Mouse (Mus musculus) midbrain, embryonic 14.5 days (tissue): ENCODE measurements around the gene Atp2a3. TPM values are rescaled to one million over a fixed set of nuclear protein-coding genes. Genes with fewer than 3 reads are reported as not detected.

Source experiments
- ATAC-seq: fragments of 200-750 bp; cut with Nextera tagmentation; 2 replicates; pipeline ENCODE4 v1.8.0; 2017; ENCODE audit warnings: moderate number of reproducible peaks, moderate library complexity; ENCODE audit not compliant: low FRiP score, low TSS enrichment
- DNase-seq: peaks from one replicate; pipeline ENCODE4 v3.0.0-alpha.2; 2015
- H3K27ac ChIP-seq: fragments of 300-500 bp; sonication (generic); replicated peaks from 2 replicates; pipeline ENCODE4 v1.5.1; 2014; ENCODE audit warnings: mild to moderate bottlenecking, low read depth, low read length, moderate library complexity
- H3K27me3 ChIP-seq: fragments of 300-500 bp; sonication (generic); 2 replicates; pipeline ENCODE4 v1.6.1; 2014; ENCODE audit warnings: low read length, control low read depth, mixed read lengths; ENCODE audit not compliant: control insufficient read depth, insufficient read depth
- H3K36me3 ChIP-seq: fragments of 300-500 bp; sonication (generic); 2 replicates; pipeline ENCODE4 v1.6.1; 2014; ENCODE audit warnings: low read length, control low read depth; ENCODE audit not compliant: control insufficient read depth, insufficient read depth
- H3K4me1 ChIP-seq: fragments of 300-500 bp; sonication (generic); 2 replicates; pipeline ENCODE4 v1.6.1; 2014; ENCODE audit warnings: mild to moderate bottlenecking, antibody characterized with exemption, low read length, control low read depth; ENCODE audit not compliant: control insufficient read depth, insufficient read depth
- H3K4me2 ChIP-seq: fragments of 300-500 bp; sonication (generic); 2 replicates; pipeline ENCODE4 v1.6.1; 2014; ENCODE audit warnings: mild to moderate bottlenecking, low read length, moderate library complexity
- H3K4me3 ChIP-seq: fragments of 300-500 bp; sonication (generic); replicated peaks from 2 replicates; pipeline ENCODE4 v1.5.1; 2014; ENCODE audit warnings: low read depth, low read length
- H3K9ac ChIP-seq: fragments of 300-500 bp; sonication (generic); replicated peaks from 2 replicates; pipeline ENCODE4 v1.6.1; 2014; ENCODE audit warnings: mild to moderate bottlenecking, low read length, moderate library complexity
- H3K9me3 ChIP-seq: fragments of 300-500 bp; sonication (generic); 2 replicates; pipeline ENCODE4 v1.6.1; 2016; ENCODE audit warnings: low read length, control low read depth, mixed read lengths; ENCODE audit not compliant: control insufficient read depth
- WGBS: fragments of 180-500 bp; shearing (Covaris S2); extraction: QIAGEN DNeasy Blood & Tissue Kit; methylation state at CpG from one replicate; pipeline ENCODE4 v1.1.7; 2014; 5-methylcytosine and 5-hydroxymethylcytosine counted together
- polyA plus RNA-seq: library from polyadenylated mRNA; unstranded; fragments of >200 nt; fragmentation: Nextera tagmentation; extraction: Ambion mirVana; gene quantifications from 2 replicates; pipeline ENCODE4 v1.2.1, GENCODE M21; 2014

Atp2a3 gene
- polyA plus RNA-seq, 1 experiment from 2014 or later, result 0.91 TPM

- peak overlapping the region; percentile 72 for H3K9ac ChIP-seq
- H3K9me3 ChIP-seq, result no peaks in the 10 kb centered on the region
- DNase-seq (peak; percentile 78), ATAC-seq (peak; percentile 70)
- H3K27me3 ChIP-seq, result peaks cover 6% of the 10 kb centered on the region
- H3K27ac ChIP-seq, result peak overlapping the region; percentile 71
- peak overlapping the region; percentile 86 for H3K4me2 ChIP-seq
- H3K4me3 ChIP-seq, result peak overlapping the region; percentile 75
- H3K36me3 ChIP-seq, result no peaks in the 10 kb centered on the region
- 0 out of 2 replicates have a peak, but pooled peaks cover 5% of the 10 kb centered on the region for H3K4me1 ChIP-seq
- WGBS, result under 1% methylated on average over 46 of the region's 46 CpGs
Measured at GRCm38 (mm10) chr11:73019147-73019795, 58.3 kb downstream of the Atp2a3 start.

- no peak overlapping the region; the same call in 1 of the 2 replicates for H3K9ac ChIP-seq
- no peak overlapping the region for H3K4me2 ChIP-seq
- no peak overlapping the region for H3K4me3 ChIP-seq
- no peak overlapping the region for H3K27ac ChIP-seq
- 0 out of 2 replicates have a peak, but pooled peaks cover 3% of the 10 kb centered on the region for H3K36me3 ChIP-seq
- no peak for DNase-seq
- no peaks in the 10 kb centered on the region for H3K9me3 ChIP-seq
- H3K4me1 ChIP-seq, result 0 out of 2 replicates have a peak, but pooled peaks cover 5% of the 10 kb centered on the region
- ATAC-seq, result no peak
- H3K27me3 ChIP-seq, result peaks cover 6% of the 10 kb centered on the region
- WGBS, result 62% methylated on average over 7 of the region's 7 CpGs
Measured at GRCm38 (mm10) chr11:73020953-73021800, 60.2 kb downstream of the Atp2a3 start.

GRCm38 (mm10) chr11:73023099-73023498, 62.1 kb downstream of the Atp2a3 start:
- DNase-seq, result no peak
- Histone ChIP-seq H3K27ac (no peak overlapping the region), H3K4me1 (0 out of 2 replicates have a peak, but pooled peaks cover 3% of the 10 kb centered on the region), H3K36me3 (peaks cover 4% of the 10 kb centered on the region; the same call in 1 of the 2 replicates), H3K4me2 (no peak overlapping the region), H3K27me3 (peaks cover 6% of the 10 kb centered on the region), H3K9ac (no peak overlapping the region), H3K4me3 (no peak overlapping the region), H3K9me3 (no peaks in the 10 kb centered on the region)
- WGBS, result 54% methylated on average over 9 of the region's 9 CpGs
- no peak for ATAC-seq

GRCm38 (mm10) chr11:73023827-73024226, 62.9 kb downstream of the Atp2a3 start:
- Histone ChIP-seq H3K4me2 (no peak overlapping the region), H3K9me3 (no peaks in the 10 kb centered on the region), H3K4me3 (no peak overlapping the region), H3K27ac (no peak overlapping the region), H3K27me3 (peaks cover 6% of the 10 kb centered on the region), H3K36me3 (peaks cover 7% of the 10 kb centered on the region; the same call in 1 of the 2 replicates), H3K9ac (no peak overlapping the region), H3K4me1 (no peaks in the 10 kb centered on the region)
- ATAC-seq, result no peak
- WGBS, result 22% methylated on average over 4 of the region's 4 CpGs
- no peak for DNase-seq

GRCm38 (mm10) chr11:73024236-73024904, 63.4 kb downstream of the Atp2a3 start:
- Histone ChIP-seq H3K9ac (no peak overlapping the region), H3K9me3 (no peaks in the 10 kb centered on the region), H3K36me3 (peaks cover 7% of the 10 kb centered on the region; the same call in 1 of the 2 replicates), H3K4me1 (no peaks in the 10 kb centered on the region), H3K4me3 (no peak overlapping the region), H3K27me3 (peaks cover 6% of the 10 kb centered on the region), H3K27ac (no peak overlapping the region), H3K4me2 (no peak overlapping the region)
- WGBS, result 71% methylated on average over 7 of the region's 7 CpGs
- DNase-seq, result no peak
- no peak for ATAC-seq

GRCm38 (mm10) chr11:73026961-73027360, 66.0 kb downstream of the Atp2a3 start:
- Histone ChIP-seq H3K4me2 (no peak overlapping the region), H3K4me1 (no peaks in the 10 kb centered on the region; the same call in 1 of the 2 replicates), H3K27me3 (no peaks in the 10 kb centered on the region), H3K4me3 (no peak overlapping the region), H3K27ac (no peak overlapping the region), H3K36me3 (peaks cover 7% of the 10 kb centered on the region; the same call in 1 of the 2 replicates), H3K9me3 (no peaks in the 10 kb centered on the region), H3K9ac (no peak overlapping the region)
- 47% methylated on average over 8 of the region's 8 CpGs for WGBS
- no peak for ATAC-seq
- DNase-seq, result no peak

GRCm38 (mm10) chr11:73030821-73031498, 70.0 kb downstream of the Atp2a3 start:
- no peaks in the 10 kb centered on the region for H3K27me3 ChIP-seq
- no peaks in the 10 kb centered on the region for H3K9me3 ChIP-seq
- ATAC-seq (peak; percentile 90), DNase-seq (peak; percentile 96)
- peak overlapping the region; percentile 42 for H3K9ac ChIP-seq
- H3K4me2 ChIP-seq, result peak overlapping the region; percentile 51
- peaks cover 9% of the 10 kb centered on the region; the same call in 1 of the 2 replicates for H3K36me3 ChIP-seq
- WGBS, result 26% methylated on average over 20 of the region's 20 CpGs
- H3K4me3 ChIP-seq, result peak overlapping the region; percentile 15; the same call in 1 of the 2 replicates
- peak overlapping the region; percentile 75 for H3K27ac ChIP-seq
- H3K4me1 ChIP-seq, result no peaks in the 10 kb centered on the region; the same call in 1 of the 2 replicates

- DNase-seq (peak; percentile 36), ATAC-seq (no peak)
- Histone ChIP-seq H3K27me3 (no peaks in the 10 kb centered on the region), H3K9me3 (no peaks in the 10 kb centered on the region), H3K27ac (peak overlapping the region; percentile 75), H3K4me2 (peak overlapping the region; percentile 51), H3K9ac (peak overlapping the region; percentile 42; the same call in 1 of the 2 replicates), H3K4me1 (no peaks in the 10 kb centered on the region; the same call in 1 of the 2 replicates), H3K4me3 (no peak overlapping the region), H3K36me3 (peaks cover 6% of the 10 kb centered on the region; the same call in 1 of the 2 replicates)
- 48% methylated on average over 5 of the region's 5 CpGs for whole genome bisulfite sequencing
Measured at GRCm38 (mm10) chr11:73031536-73031935, 70.6 kb downstream of the Atp2a3 start.
